Mouse (Mus musculus) olfactory bulb, adult 2 months (tissue): ENCODE results near the gene Wdr82. TPM values are rescaled to one million over a fixed set of nuclear protein-coding genes. Genes with fewer than 3 reads are reported as not detected.

Experiments
- H3K27ac ChIP-seq: fragments of 200-500 bp; 2 replicates; pipeline ENCODE4 v1.5.1; 2012; ENCODE audit warnings: low read depth, low read length; ENCODE audit not compliant: insufficient read depth
- H3K4me1 ChIP-seq: fragments of 200-500 bp; 2 replicates; pipeline ENCODE4 v1.6.1; 2012; ENCODE audit warnings: low read length; ENCODE audit not compliant: control insufficient read depth, insufficient read depth
- H3K4me3 ChIP-seq: fragments of 200-500 bp; 2 replicates; pipeline ENCODE4 v1.5.1; 2012; ENCODE audit warnings: mild to moderate bottlenecking, low read depth, low read length, moderate library complexity; ENCODE audit not compliant: insufficient read depth
- CTCF ChIP-seq: fragments of 200-500 bp; IDR thresholded peaks from 2 replicates; pipeline ENCODE4 v1.5.1; 2012; ENCODE audit warnings: low read depth, mild to moderate bottlenecking, low read length, moderate library complexity; ENCODE audit not compliant: insufficient read depth
- POLR2A ChIP-seq: fragments of 200-500 bp; IDR thresholded peaks from 2 replicates; pipeline ENCODE4 v1.6.1; 2012; ENCODE audit warnings: mild to moderate bottlenecking, low read depth, low read length, moderate library complexity; ENCODE audit not compliant: insufficient read depth
- WGBS: fragments of 180-500 bp; shearing (Covaris S2); methylation state at CpG from one replicate; pipeline ENCODE4 v1.1.7; 2018; 5-methylcytosine and 5-hydroxymethylcytosine counted together
- polyA plus RNA-seq: library from polyadenylated mRNA; stranded (reverse); fragments of >200 nt; gene quantifications from 2 replicates; pipeline ENCODE4 v1.2.4, GENCODE M21; 2012; ENCODE audit warnings: low replicate concordance; ENCODE audit not compliant: missing spikeins, insufficient read depth, insufficient read length

Gene Wdr82
- polyA plus RNA-seq, 1 experiment: not detected

GRCm38 (mm10) chr9:106191355-106191754, 20.6 kb downstream of the Wdr82 start:
- TF ChIP-seq POLR2A (no peak), CTCF (no peak)
- Histone ChIP-seq H3K27ac (no peak overlapping the region), H3K4me3 (no peak overlapping the region), H3K4me1 (peaks cover 6% of the 10 kb centered on the region; the same call in 1 of the 2 replicates)
- 88% methylated on average over 1 of the region's 1 CpGs for WGBS

GRCm38 (mm10) chr9:106192024-106192423, 21.3 kb downstream of the Wdr82 start:
- WGBS: 87% methylated on average over 8 of the region's 8 CpGs
- H3K4me1 ChIP-seq: peaks cover 6% of the 10 kb centered on the region; the same call in 1 of the 2 replicates
- TF ChIP-seq POLR2A: no peak
- TF ChIP-seq CTCF: no peak
- no peak overlapping the region for H3K27ac ChIP-seq
- H3K4me3 ChIP-seq: no peak overlapping the region

GRCm38 (mm10) chr9:106192998-106193397, 22.3 kb downstream of the Wdr82 start:
- no peak overlapping the region for H3K4me3 ChIP-seq
- no peak overlapping the region for H3K27ac ChIP-seq
- no peak for TF ChIP-seq CTCF
- no peak for TF ChIP-seq POLR2A
- WGBS: 89% methylated on average over 1 of the region's 1 CpGs
- H3K4me1 ChIP-seq: peaks cover 6% of the 10 kb centered on the region; the same call in 1 of the 2 replicates

GRCm38 (mm10) chr9:106193930-106194807, 23.4 kb downstream of the Wdr82 start:
- 65% methylated on average over 8 of the region's 8 CpGs for WGBS
- H3K27ac ChIP-seq: no peak overlapping the region; the same call in 1 of the 2 replicates
- TF ChIP-seq POLR2A (no peak), CTCF (no peak)
- no peak overlapping the region for H3K4me3 ChIP-seq
- peaks cover 7% of the 10 kb centered on the region for H3K4me1 ChIP-seq

- Histone ChIP-seq H3K27ac (no peak overlapping the region), H3K4me3 (no peak overlapping the region), H3K4me1 (peaks cover 11% of the 10 kb centered on the region)
- no peak for TF ChIP-seq CTCF
- no peak for TF ChIP-seq POLR2A
- WGBS: 88% methylated on average over 8 of the region's 8 CpGs
These were observed 25.0 kb downstream of the Wdr82 start for GRCm38 (mm10) chr9:106195693-106196092.

- Histone ChIP-seq H3K27ac (no peak overlapping the region), H3K4me3 (no peak overlapping the region), H3K4me1 (peaks cover 11% of the 10 kb centered on the region)
- 97% methylated on average over 3 of the region's 3 CpGs for WGBS
- TF ChIP-seq CTCF (no peak), POLR2A (no peak)
These were observed 26.5 kb downstream of the Wdr82 start for GRCm38 (mm10) chr9:106197081-106197713.

GRCm38 (mm10) chr9:106197732-106198131, 27.0 kb downstream of the Wdr82 start:
- WGBS: 97% methylated on average over 9 of the region's 9 CpGs
- no peak overlapping the region for H3K4me3 ChIP-seq
- H3K27ac ChIP-seq: no peak overlapping the region
- TF ChIP-seq POLR2A (no peak), CTCF (no peak)
- peaks cover 11% of the 10 kb centered on the region for H3K4me1 ChIP-seq

- H3K27ac ChIP-seq: no peak overlapping the region
- 3% methylated on average over 49 of the region's 51 CpGs for WGBS
- peak overlapping the region; percentile 55 for H3K4me3 ChIP-seq
- TF ChIP-seq CTCF (no peak), POLR2A (no peak)
- H3K4me1 ChIP-seq: peaks cover 13% of the 10 kb centered on the region
These were observed 28.3 kb downstream of the Wdr82 start for GRCm38 (mm10) chr9:106198962-106199458.

- Histone ChIP-seq H3K27ac (no peak within 1 kb of the TSS), H3K4me1 (peaks cover 17% of the 10 kb centered on the region), H3K4me3 (peak within 1 kb of the TSS; percentile 55)
- TF ChIP-seq CTCF (no peak), POLR2A (no peak)
- WGBS: 80% methylated on average over 18 of the region's 18 CpGs
These were observed 29.0 kb downstream of the Wdr82 start, which contains the start of gene Ppm1m for GRCm38 (mm10) chr9:106199535-106200272. Gene Ppm1m (minus strand): TSS chr9:106199746.
